Mouse (Mus musculus) myocyte (in vitro differentiated cells): ENCODE data around the gene Rxra. TPM values are rescaled to one million over a fixed set of nuclear protein-coding genes. Genes with fewer than 3 reads are reported as not detected.

Source experiments
- H3K27me3 ChIP-seq: one replicate; pipeline ENCODE4 v1.6.1; 2011; ENCODE audit not compliant: control insufficient read depth, insufficient read depth, insufficient read length
- H3K36me3 ChIP-seq: one replicate; pipeline ENCODE4 v1.6.1; 2011; ENCODE audit not compliant: control insufficient read depth, insufficient read depth
- H3K4me2 ChIP-seq: one replicate; pipeline ENCODE4 v1.6.1; 2011; ENCODE audit warnings: low read depth, control low read depth
- H3K4me3 ChIP-seq: one replicate; pipeline ENCODE4 v1.5.1; 2011; ENCODE audit warnings: mild to moderate bottlenecking, control low read depth, moderate library complexity
- H3K79me2 ChIP-seq: one replicate; pipeline ENCODE4 v1.6.1; 2011; ENCODE audit not compliant: control insufficient read depth, insufficient read depth
- H3ac ChIP-seq: one replicate; pipeline ENCODE4 v1.6.1; 2011; ENCODE audit not compliant: control insufficient read depth, insufficient read length
- CEBPB ChIP-seq: IDR thresholded peaks from 2 replicates; pipeline ENCODE4 v1.6.1; 2011; ENCODE audit warnings: mild to moderate bottlenecking, moderate library complexity; ENCODE audit not compliant: poor library complexity, insufficient read depth, severe bottlenecking
- E2F4 ChIP-seq: IDR thresholded peaks from one replicate; pipeline ENCODE4 v1.6.1; 2011; ENCODE audit warnings: mild to moderate bottlenecking, control low read depth, moderate library complexity; ENCODE audit not compliant: insufficient read depth
- MAX ChIP-seq: IDR thresholded peaks from one replicate; pipeline ENCODE4 v1.6.1; 2011; ENCODE audit warnings: low read depth, mild to moderate bottlenecking, control low read depth
- MYOD1 ChIP-seq, 3 experiments: IDR thresholded peaks; one replicate each; pipeline ENCODE4 v1.6.1; 2011; ENCODE audit warnings: control low read depth in 2 of 3, low read depth in 2 of 3, mild to moderate bottlenecking in 2 of 3, moderate library complexity in 1 of 3; ENCODE audit not compliant: insufficient read length in 2 of 3, control insufficient read depth in 1 of 3
- MYOG ChIP-seq, 3 experiments: IDR thresholded peaks; one replicate each; pipeline ENCODE4 v1.6.1; 2011; ENCODE audit warnings: control low read depth in 2 of 3, low read depth in 2 of 3, mild to moderate bottlenecking in 2 of 3; ENCODE audit not compliant: insufficient read length in 2 of 3, control insufficient read depth in 1 of 3, insufficient read depth in 1 of 3
- POLR2A ChIP-seq: IDR thresholded peaks from one replicate; pipeline ENCODE4 v1.6.1; 2011; ENCODE audit warnings: low read depth, mild to moderate bottlenecking, control low read depth, moderate library complexity; ENCODE audit not compliant: insufficient read length
- POLR2AphosphoS2 ChIP-seq: IDR thresholded peaks from one replicate; pipeline ENCODE4 v1.6.1; 2011; ENCODE audit warnings: low read depth, control low read depth; ENCODE audit not compliant: insufficient read length
- REST ChIP-seq: IDR thresholded peaks from one replicate; pipeline ENCODE4 v1.6.1; 2011; ENCODE audit warnings: mild to moderate bottlenecking, control low read depth, moderate library complexity; ENCODE audit not compliant: insufficient read depth, insufficient read length
- SRF ChIP-seq: IDR thresholded peaks from one replicate; pipeline ENCODE4 v1.6.1; 2011; ENCODE audit warnings: low read depth; ENCODE audit not compliant: control insufficient read depth, insufficient read length
- TCF12 ChIP-seq: IDR thresholded peaks from one replicate; pipeline ENCODE4 v1.6.1; 2011; ENCODE audit warnings: mild to moderate bottlenecking, control low read depth; ENCODE audit not compliant: poor library complexity, insufficient read depth, severe bottlenecking
- TCF3 ChIP-seq: IDR thresholded peaks from one replicate; pipeline ENCODE4 v1.6.1; 2011; ENCODE audit warnings: low read depth, control low read depth; ENCODE audit not compliant: insufficient read length
- USF1 ChIP-seq: IDR thresholded peaks from one replicate; pipeline ENCODE4 v1.6.1; 2011; ENCODE audit warnings: low read depth, mild to moderate bottlenecking, control low read depth, moderate library complexity
- polyA plus RNA-seq: library from polyadenylated mRNA; unstranded; fragments of >200 nt; fragmentation: generic; extraction: Trizol; gene quantifications from one replicate; pipeline ENCODE4 v1.2.1, GENCODE M21; 2012; ENCODE audit warnings: missing spikeins

Rxra gene
- polyA plus RNA-seq, 1 experiment = 22.0 TPM

DNA sequence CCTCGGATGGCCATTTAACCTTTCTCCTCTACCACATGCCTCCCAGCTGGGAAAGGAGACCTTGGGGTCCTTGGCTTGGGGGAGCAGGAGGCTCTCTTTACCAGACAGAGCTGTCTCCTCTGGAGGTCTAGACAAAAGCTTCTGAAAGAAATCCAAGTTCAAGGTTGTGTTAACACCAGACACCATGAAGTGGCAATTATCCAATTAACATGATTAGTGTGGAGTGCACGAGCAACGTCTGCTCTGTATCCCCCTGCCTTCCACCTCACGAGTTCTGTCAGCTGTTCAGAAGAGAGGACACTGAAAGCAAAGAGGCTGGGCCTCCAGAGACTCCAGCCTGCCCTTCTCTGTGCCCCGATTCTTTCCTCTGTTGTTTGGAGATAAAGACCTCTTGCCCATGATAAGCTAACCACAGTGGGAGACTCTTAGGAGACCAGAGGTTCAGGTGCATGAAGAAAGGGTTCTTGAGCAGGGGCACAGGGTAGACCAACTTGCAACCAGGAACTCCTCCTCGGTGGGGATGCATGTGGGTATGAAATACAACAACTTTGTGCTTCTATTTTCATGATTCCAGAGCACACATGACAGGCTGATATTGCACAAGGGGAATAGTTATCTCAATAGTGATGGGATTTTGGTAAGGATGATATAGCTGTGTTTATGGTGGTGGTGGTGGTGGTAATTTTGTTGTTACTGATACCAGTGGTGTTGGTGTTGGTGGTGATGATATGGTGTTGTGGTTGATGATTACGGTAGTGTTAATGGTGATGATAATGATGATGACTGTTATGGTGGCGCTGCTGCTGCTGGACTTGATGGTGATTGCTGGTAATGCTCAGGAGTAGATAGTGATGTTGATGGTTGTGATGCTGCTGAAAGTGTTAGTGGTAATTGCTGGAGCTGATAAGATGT, 21.7 kb upstream of the Rxra start:
- no peak overlapping the region for H3ac ChIP-seq
- no peaks in the 10 kb centered on the region for H3K79me2 ChIP-seq
- no peak overlapping the region for H3K4me3 ChIP-seq
- peaks cover 13% of the 10 kb centered on the region for H3K27me3 ChIP-seq
- TF ChIP-seq REST (no peak), USF1 (no peak), TCF3 (no peak), MYOD1 (IDR thresholded peaks at IDR 0.05; ENCODE audit: control insufficient read depth in 1 of 3, insufficient read length in 2 of 3, low read depth in 2 of 3) (no peak), POLR2AphosphoS2 (no peak), E2F4 (no peak), MAX (no peak), POLR2A (no peak), MYOG (IDR thresholded peaks at IDR 0.05; ENCODE audit: control insufficient read depth in 1 of 3, insufficient read depth in 1 of 3, insufficient read length in 2 of 3, low read depth in 2 of 3) (no peak), CEBPB (no peak), SRF (no peak)
- no peaks in the 10 kb centered on the region for H3K36me3 ChIP-seq
- H3K4me2 ChIP-seq = peak overlapping the region; percentile 3

GRCm38 (mm10) chr2:27656576-27656975, 19.7 kb upstream of the Rxra start:
- Histone ChIP-seq H3K79me2 (no peaks in the 10 kb centered on the region), H3K27me3 (peaks cover 13% of the 10 kb centered on the region), H3K4me2 (no peak overlapping the region), H3K4me3 (no peak overlapping the region), H3K36me3 (no peaks in the 10 kb centered on the region), H3ac (no peak overlapping the region)
- no peak for TF ChIP-seq USF1
- TF ChIP-seq POLR2AphosphoS2 = no peak
- TF ChIP-seq MYOD1 (IDR thresholded peaks at IDR 0.05; ENCODE audit: control insufficient read depth in 1 of 3, insufficient read length in 2 of 3, low read depth in 2 of 3) = no peak
- TF ChIP-seq POLR2A = no peak
- TF ChIP-seq MYOG (IDR thresholded peaks at IDR 0.05; ENCODE audit: control insufficient read depth in 1 of 3, insufficient read depth in 1 of 3, insufficient read length in 2 of 3, low read depth in 2 of 3) = no peak
- no peak for TF ChIP-seq E2F4
- no peak for TF ChIP-seq REST
- no peak for TF ChIP-seq SRF
- TF ChIP-seq MAX = no peak
- TF ChIP-seq CEBPB = no peak
- no peak for TF ChIP-seq TCF12
- TF ChIP-seq TCF3 = no peak

- H3K79me2 ChIP-seq = no peaks in the 10 kb centered on the region
- H3K4me3 ChIP-seq = no peak overlapping the region
- H3K36me3 ChIP-seq = no peaks in the 10 kb centered on the region
- no peak overlapping the region for H3ac ChIP-seq
- no peak overlapping the region for H3K4me2 ChIP-seq
- peaks cover 29% of the 10 kb centered on the region for H3K27me3 ChIP-seq
- TF ChIP-seq SRF = no peak
- no peak for TF ChIP-seq USF1
- TF ChIP-seq MAX = no peak
Observed at GRCm38 (mm10) chr2:27665284-27665683, 11.0 kb upstream of the Rxra start.

GRCm38 (mm10) chr2:27666719-27667118, 9.5 kb upstream of the Rxra start:
- TF ChIP-seq REST = no peak
- no peak for TF ChIP-seq TCF12
- TF ChIP-seq SRF = no peak
- TF ChIP-seq MAX = no peak
- no peak for TF ChIP-seq MYOG (IDR thresholded peaks at IDR 0.05; ENCODE audit: control insufficient read depth in 1 of 3, insufficient read depth in 1 of 3, insufficient read length in 2 of 3, low read depth in 2 of 3)
- TF ChIP-seq CEBPB = no peak
- TF ChIP-seq USF1 = no peak
- no peak for TF ChIP-seq POLR2A
- TF ChIP-seq TCF3 = no peak

GRCm38 (mm10) chr2:27667677-27668076, 8.6 kb upstream of the Rxra start:
- no peaks in the 10 kb centered on the region for H3K36me3 ChIP-seq
- no peak overlapping the region for H3K4me2 ChIP-seq
- H3K79me2 ChIP-seq = no peaks in the 10 kb centered on the region
- TF ChIP-seq MAX = no peak
- TF ChIP-seq POLR2AphosphoS2 = no peak
- no peak for TF ChIP-seq REST
- TF ChIP-seq MYOG (IDR thresholded peaks at IDR 0.05; ENCODE audit: control insufficient read depth in 1 of 3, insufficient read depth in 1 of 3, insufficient read length in 2 of 3, low read depth in 2 of 3) = no peak
- no peak for TF ChIP-seq TCF12
- TF ChIP-seq TCF3 = no peak
- peaks cover 29% of the 10 kb centered on the region for H3K27me3 ChIP-seq
- H3ac ChIP-seq = no peak overlapping the region
- H3K4me3 ChIP-seq = no peak overlapping the region

More at GRCm38 (mm10) chr2:27666719-27667118, 9.5 kb upstream of the Rxra start:
- H3K36me3 ChIP-seq = no peaks in the 10 kb centered on the region
- no peak overlapping the region for H3ac ChIP-seq
- no peak overlapping the region for H3K4me2 ChIP-seq
- no peaks in the 10 kb centered on the region for H3K79me2 ChIP-seq
- no peak overlapping the region for H3K4me3 ChIP-seq
- peaks cover 29% of the 10 kb centered on the region for H3K27me3 ChIP-seq
